Mouse (Mus musculus): ENCODE results near the gene Pitpna.

- TF ChIP-seq CTCF (IDR thresholded peaks at IDR 0.05; ENCODE audit: control insufficient read depth, insufficient read depth, low read length) (no peak), POLR2A (IDR thresholded peaks at IDR 0.05; ENCODE audit: borderline replicate concordance, control insufficient read depth, low read depth, low read length) (peak; percentile 91; the same call in 1 of the 2 replicates)
Measured at GRCm38 (mm10) chr11:75587493-75588284, at the start of gene Pitpna.

All from bone marrow, adult 2 months (tissue).